In the genomic region with DNA sequence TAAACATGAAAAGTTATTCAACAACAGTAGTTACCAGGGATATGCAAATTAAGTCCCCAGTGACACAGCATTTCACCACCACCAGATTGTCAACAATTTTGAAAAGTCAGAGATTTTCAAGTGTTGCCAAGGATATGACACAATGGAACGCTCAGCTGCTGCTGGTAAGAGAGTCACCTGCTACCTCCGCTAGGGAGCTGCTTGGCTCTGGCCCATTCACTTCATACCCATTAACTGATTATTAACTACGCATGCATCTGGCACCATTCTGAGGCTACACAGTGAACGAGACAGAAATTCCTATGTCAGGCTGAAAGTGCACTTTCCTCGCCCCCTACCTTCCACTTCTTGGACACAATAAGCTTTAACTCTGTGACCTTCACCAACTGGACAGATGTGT, we compare ENCODE assay signal across 10 mouse cellular contexts.
DNase-seq lines count a peak whose midpoint lies in the region; ATAC-seq lines count a peak whose summit lies in the region.
"Had no signal": no experiment of that assay in that cellular context is flagged by ENCODE, and none has a peak within 500 bp of the region (broad histone marks: within the 10 kb centered on the region; RNA-seq: fewer than 3 reads in every experiment).

No protein-coding gene starts in this region.

- H3K27ac ChIP-seq in hindbrain, embryonic 16.5 days (ENCODE audit: low read depth, low read length): no peak overlapping the region
- no peak overlapping the region for H3K27ac ChIP-seq in midbrain, embryonic 15.5 days
- no peak overlapping the region for H3K27ac ChIP-seq in limb, embryonic 10.5 days
- H3K27ac ChIP-seq: heart, embryonic 15.5 days had no signal

- H3K9ac ChIP-seq in hindbrain, embryonic 16.5 days (ENCODE audit: low read depth, low read length): no peak overlapping the region
- H3K9ac ChIP-seq in midbrain, embryonic 15.5 days: no peak overlapping the region
- H3K9ac ChIP-seq: heart, embryonic 15.5 days had no signal

- H3K4me1 ChIP-seq in hindbrain, embryonic 16.5 days (ENCODE audit: control insufficient read depth, insufficient read depth, low read depth, low read length): no peaks in the 10 kb centered on the region
- no peaks in the 10 kb centered on the region for H3K4me1 ChIP-seq in midbrain, embryonic 15.5 days
- H3K4me1 ChIP-seq in limb, embryonic 10.5 days: no peaks in the 10 kb centered on the region
- H3K4me1 ChIP-seq: heart, embryonic 15.5 days had no signal

- no peak overlapping the region for H3K4me2 ChIP-seq in hindbrain, embryonic 16.5 days (ENCODE audit: low read length)
- H3K4me2 ChIP-seq in midbrain, embryonic 15.5 days: no peak overlapping the region
- H3K4me2 ChIP-seq: heart, embryonic 15.5 days had no signal

- no peaks in the 10 kb centered on the region for H3K9me3 ChIP-seq in hindbrain, embryonic 16.5 days (ENCODE audit: control insufficient read depth, low read length)
- no peaks in the 10 kb centered on the region for H3K9me3 ChIP-seq in midbrain, embryonic 15.5 days
- no peaks in the 10 kb centered on the region for H3K9me3 ChIP-seq in limb, embryonic 10.5 days (replicated peaks)
- H3K9me3 ChIP-seq: heart, embryonic 15.5 days had no signal

- peak; percentile 2 for DNase-seq in adrenal gland, adult 2 months
- no peak for DNase-seq in adrenal gland, postnatal 4 days (ENCODE audit: low spot score in 2 of 2)
- DNase-seq in lung, postnatal 25 days (ENCODE audit: low spot score): peak; percentile 8
- no peak for DNase-seq in lung, postnatal 10 days
- no peak for DNase-seq in limb, embryonic 10.5 days (ENCODE audit: low spot score)
- no peak for DNase-seq in spleen, postnatal 36 days (ENCODE audit: low spot score in 2 of 2)

- WGBS in hindbrain, embryonic 16.5 days: 30% methylated on average over 5 of the region's 5 CpGs
- WGBS in midbrain, embryonic 15.5 days: 62% methylated on average over 5 of the region's 5 CpGs
- 82% methylated on average over 5 of the region's 5 CpGs for WGBS in limb, embryonic 10.5 days

- H3K27me3 ChIP-seq in hindbrain, embryonic 16.5 days (replicated peaks; ENCODE audit: control insufficient read depth, insufficient read depth, low read length): no peaks in the 10 kb centered on the region
- H3K27me3 ChIP-seq in midbrain, embryonic 15.5 days (replicated peaks): no peaks in the 10 kb centered on the region
- no peaks in the 10 kb centered on the region for H3K27me3 ChIP-seq in limb, embryonic 10.5 days (ENCODE audit: low read depth, poor library complexity, severe bottlenecking)
- H3K27me3 ChIP-seq: heart, embryonic 15.5 days had no signal

- H3K36me3 ChIP-seq in hindbrain, embryonic 16.5 days (ENCODE audit: control insufficient read depth, insufficient read depth, low read length): no peaks in the 10 kb centered on the region
- H3K36me3 ChIP-seq in midbrain, embryonic 15.5 days (replicated peaks): no peaks in the 10 kb centered on the region
- H3K36me3 ChIP-seq in limb, embryonic 10.5 days: no peaks in the 10 kb centered on the region
- H3K36me3 ChIP-seq: heart, embryonic 15.5 days had no signal

- ATAC-seq in hindbrain, embryonic 16.5 days: peak; percentile 74
- ATAC-seq in midbrain, embryonic 15.5 days (replicated peaks): 0 out of 2 replicates have a peak, but pooled peaks have one; percentile 71
- ATAC-seq: intestine, postnatal 0 days had no signal

- no peak overlapping the region for H3K4me3 ChIP-seq in hindbrain, embryonic 16.5 days (ENCODE audit: low read length)
- no peak overlapping the region for H3K4me3 ChIP-seq in midbrain, embryonic 15.5 days
- no peak overlapping the region for H3K4me3 ChIP-seq in limb, embryonic 10.5 days
- H3K4me3 ChIP-seq: heart, embryonic 15.5 days had no signal

Comparison
In these comparisons a context has a peak if more than half of its experiments do, and no peak if none do; other contexts are left out.
1. DNase-seq: peak in adrenal gland, adult 2 months (single experiment) and lung, postnatal 25 days (single experiment); none in adrenal gland, postnatal 4 days (0 of 2), lung, postnatal 10 days (single experiment), limb, embryonic 10.5 days (single experiment) and spleen, postnatal 36 days (0 of 2).